Mouse (Mus musculus): Measurements from ENCODE around the gene Gabpa.

The Gabpa gene

GRCm38 (mm10) chr16:84864656-84865055, 29.9 kb downstream of the Gabpa start:
- CTCF ChIA-PET: no interaction called here

- CTCF ChIA-PET: no interaction called here
These were observed 39.1 kb downstream of the Gabpa start for GRCm38 (mm10) chr16:84873805-84874204.

DNA sequence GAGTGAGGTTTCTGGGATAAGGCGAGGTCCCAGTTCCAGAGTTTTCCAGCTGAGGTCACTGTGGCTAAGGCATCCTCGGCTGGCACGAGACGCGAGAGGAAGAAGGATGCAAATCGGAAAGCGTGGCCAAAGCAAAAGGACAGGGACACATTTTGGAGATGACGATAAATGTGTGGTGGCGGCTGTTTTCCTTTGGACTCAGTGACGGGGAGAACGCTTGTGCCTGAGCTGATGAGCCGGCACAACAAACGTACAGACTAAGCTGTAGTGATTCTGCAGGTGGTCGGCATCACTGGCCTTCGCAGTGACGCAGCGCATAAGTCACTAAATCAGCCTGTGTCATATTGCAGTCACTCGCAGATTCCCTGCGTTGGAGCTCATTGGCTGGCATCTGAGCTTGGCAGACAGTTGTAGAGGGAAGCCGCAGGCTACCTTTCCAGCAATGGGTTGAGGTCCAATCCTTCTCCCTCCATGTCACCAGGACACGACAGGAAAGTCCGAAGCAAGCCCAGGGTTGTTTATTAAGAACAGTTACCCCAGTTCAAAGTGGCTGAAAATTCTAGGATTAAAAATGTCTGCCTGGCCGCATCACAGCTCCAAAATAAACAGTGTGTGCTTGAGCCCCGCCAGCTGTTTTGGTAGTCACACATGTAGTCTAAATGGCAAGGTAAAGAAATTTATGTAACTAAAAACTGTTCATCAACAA, 40.4 kb downstream of the Gabpa start:
- CTCF ChIA-PET: interaction anchor here (0.7 kb wide), 1 partner anchor 459 kb away, joined by 3 read pairs; no protein-coding TSS in a partner anchor

GRCm38 (mm10) chr16:84875718-84876035, 41.0 kb downstream of the Gabpa start:
- CTCF ChIA-PET: interaction anchor here (0.7 kb wide), 1 partner anchor 458 kb away, joined by 3 read pairs; no protein-coding TSS in a partner anchor

GRCm38 (mm10) chr16:84876082-84876481, 41.4 kb downstream of the Gabpa start:
- CTCF ChIA-PET: interaction anchor here (0.7 kb wide), 1 partner anchor 458 kb away, joined by 3 read pairs; no protein-coding TSS in a partner anchor

DNA sequence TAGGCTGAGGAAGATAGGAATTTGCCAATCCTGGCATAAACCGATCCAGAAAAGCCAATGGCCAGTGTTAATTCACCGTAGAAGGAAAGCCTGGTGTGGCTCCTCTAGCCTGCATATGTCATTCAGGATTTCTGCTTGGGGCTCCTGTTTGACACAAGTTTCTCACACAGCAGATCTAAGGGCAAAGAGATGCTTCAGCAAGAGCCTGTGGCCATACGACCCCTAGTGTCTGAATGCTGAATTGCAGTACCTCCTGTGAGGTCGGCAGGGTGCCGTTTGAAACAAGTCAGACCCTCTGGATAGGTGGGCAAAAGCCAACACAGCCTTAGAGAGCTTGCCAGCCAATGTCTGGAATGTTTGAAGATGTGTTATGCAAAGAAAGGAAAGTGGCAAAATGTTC, 44.4 kb downstream of the Gabpa start:
- CTCF ChIA-PET: no interaction called here

DNA sequence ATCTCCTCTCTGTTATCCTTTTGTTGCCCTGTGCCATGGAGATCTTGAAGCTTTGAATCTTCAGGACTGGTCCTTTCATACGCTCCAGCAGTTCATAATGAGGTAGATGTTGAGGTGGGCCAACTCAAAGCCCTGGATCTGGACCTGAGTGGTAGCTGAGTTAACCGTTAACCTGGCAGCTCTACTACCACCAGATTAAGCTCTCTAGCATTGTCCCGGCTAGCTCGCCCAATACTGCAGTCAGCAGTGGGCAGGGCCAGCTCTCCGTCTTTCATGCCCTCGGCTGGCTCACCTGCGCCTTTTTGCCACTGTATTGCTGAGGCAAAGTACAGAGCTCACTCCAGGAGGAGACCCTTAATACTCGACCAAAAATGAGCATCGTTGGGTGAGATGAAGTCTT, 46.4 kb downstream of the Gabpa start:
- CTCF ChIA-PET: no interaction called here

DNA sequence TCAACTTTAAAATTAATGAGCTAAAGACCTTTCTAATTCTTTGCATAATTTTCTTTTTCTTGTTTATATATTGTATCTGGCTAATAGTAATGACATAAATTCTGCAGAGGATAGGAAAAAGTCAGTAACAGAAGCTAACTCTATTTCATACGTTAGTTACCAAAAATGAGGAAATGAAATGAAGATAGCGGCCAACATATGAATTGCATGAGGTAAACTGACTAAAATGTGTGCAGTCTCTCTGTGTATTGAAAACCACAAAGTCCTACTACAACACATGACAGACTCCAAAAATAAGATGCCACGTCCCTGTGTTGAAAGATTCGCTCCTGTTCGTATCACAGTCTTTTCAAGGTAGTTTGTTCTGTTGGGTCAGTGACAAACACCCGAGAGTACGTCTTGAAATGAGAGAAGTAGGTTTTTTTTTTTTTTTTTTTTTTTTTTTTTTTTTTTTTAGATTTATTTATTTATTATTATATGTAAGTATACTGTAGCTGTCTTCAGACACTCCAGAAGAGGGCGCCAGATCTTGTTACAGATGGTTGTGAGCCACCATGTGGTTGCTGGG, 47.1 kb downstream of the Gabpa start:
- CTCF ChIA-PET: no interaction called here

DNA sequence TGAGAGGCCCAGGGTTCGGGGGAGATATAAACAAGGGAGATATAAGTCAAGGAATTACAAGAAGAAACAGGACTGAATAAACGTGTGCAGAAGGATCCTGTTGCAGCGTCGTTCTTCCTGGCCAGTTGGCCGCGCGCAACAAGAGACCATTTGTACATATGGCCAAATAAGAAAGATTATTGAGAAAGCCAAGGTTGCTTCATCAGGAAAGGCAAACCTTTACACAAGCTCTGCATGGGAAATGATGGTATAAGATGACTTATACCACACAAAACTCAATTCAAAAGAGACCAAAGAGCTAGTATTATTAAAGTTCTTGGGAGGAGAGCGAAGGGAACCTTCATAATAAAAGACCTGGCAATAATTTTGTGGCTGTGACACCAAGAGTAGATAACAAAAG, 49.8 kb downstream of the Gabpa start:
- CTCF ChIA-PET: no interaction called here

DNA sequence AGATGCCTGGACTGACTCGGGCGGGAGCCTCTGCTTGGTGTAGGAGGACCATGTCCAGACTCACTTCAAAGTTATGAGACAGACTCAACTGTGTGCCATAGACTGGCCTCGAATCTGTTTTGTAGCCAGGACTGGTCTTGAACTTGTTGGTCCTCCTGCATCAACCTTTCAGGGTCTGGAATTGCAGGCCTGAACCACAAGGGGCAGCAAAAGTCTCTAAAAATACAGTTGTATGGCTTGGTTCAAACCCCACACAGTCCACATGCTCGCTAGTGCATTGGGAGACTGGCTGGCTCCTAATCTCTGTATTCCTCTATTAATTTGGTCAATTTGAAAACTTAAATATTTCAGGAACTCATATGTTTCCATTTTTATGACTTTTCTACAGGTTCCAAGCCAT, 68.3 kb downstream of the Gabpa start:
- CTCF ChIA-PET: no interaction called here

DNA sequence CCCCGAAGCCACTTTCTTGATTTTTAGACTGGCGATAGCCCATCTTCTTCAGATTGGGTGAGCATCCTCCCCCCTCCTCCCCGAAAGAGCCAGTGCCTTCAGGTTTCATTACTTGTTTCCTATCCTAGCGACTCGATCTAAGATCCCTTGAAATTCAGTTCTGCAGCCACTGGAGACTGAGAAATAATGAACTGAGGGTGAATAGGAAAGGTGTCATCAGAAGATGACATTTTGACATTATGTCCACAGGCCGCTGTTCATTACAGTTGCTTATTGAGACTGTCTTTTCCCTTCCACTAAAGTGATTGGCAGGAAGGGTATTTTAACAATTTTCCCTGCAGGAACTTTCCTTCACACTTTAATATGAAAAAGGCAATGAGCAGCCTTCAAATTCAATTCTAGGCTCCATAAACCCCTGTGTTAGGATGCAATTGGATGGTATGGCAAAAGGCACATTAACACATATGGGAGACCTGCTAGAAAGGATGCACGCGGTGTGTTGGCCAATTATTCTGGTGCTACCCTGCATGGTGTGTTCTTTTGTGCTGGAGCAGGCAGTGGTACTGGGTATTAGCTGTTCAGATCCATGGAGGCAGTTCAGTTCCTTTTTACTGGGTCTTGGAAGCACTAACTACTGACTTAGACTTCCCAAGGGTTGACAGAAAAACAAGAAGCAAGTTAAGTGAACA, 76.9 kb downstream of the Gabpa start:
- CTCF ChIA-PET: no interaction called here
